Mouse (Mus musculus): Measurements from ENCODE around the gene Zbtb3. TPM values are rescaled to one million over a fixed set of nuclear protein-coding genes. Genes with fewer than 3 reads are reported as not detected.

Gene Zbtb3
- polyA plus RNA-seq, 1 experiment = 4.1 TPM

GRCm38 (mm10) chr19:8790171-8790570, 12.2 kb upstream of the Zbtb3 start:
- no peaks in the 10 kb centered on the region for H3K4me1 ChIP-seq (ENCODE audit: control insufficient read depth, insufficient read depth, low read length)
- H3K9ac ChIP-seq (ENCODE audit: low read depth, poor library complexity, severe bottlenecking) = no peak overlapping the region
- no peak overlapping the region for H3K27ac ChIP-seq (ENCODE audit: insufficient read depth, low read length)
- no peaks in the 10 kb centered on the region for H3K9me3 ChIP-seq (replicated peaks; ENCODE audit: control insufficient read depth, insufficient read depth, low read length, poor library complexity, severe bottlenecking)
- TF ChIP-seq EP300 (IDR thresholded peaks at IDR 0.05; ENCODE audit: insufficient read depth, low read depth, low read length) (no peak), POLR2A (IDR thresholded peaks at IDR 0.05; ENCODE audit: insufficient read depth, low read length) (no peak), CTCF (IDR thresholded peaks at IDR 0.05; ENCODE audit: low read depth, low read length) (no peak)
- H3K36me3 ChIP-seq (ENCODE audit: control insufficient read depth, insufficient read depth, low read length, poor library complexity, severe bottlenecking) = peaks cover 16% of the 10 kb centered on the region
- H3K27me3 ChIP-seq (ENCODE audit: control insufficient read depth, insufficient read depth, low read length, poor library complexity, severe bottlenecking) = no peaks in the 10 kb centered on the region
- no peak overlapping the region for H3K4me3 ChIP-seq (ENCODE audit: low read depth, low read length)

- Histone ChIP-seq H3K4me3 (ENCODE audit: low read depth, low read length) (peak within 1 kb of the TSS; percentile 95), H3K27me3 (ENCODE audit: control insufficient read depth, insufficient read depth, low read length, poor library complexity, severe bottlenecking) (no peaks in the 10 kb centered on the region), H3K27ac (ENCODE audit: insufficient read depth, low read length) (no peak within 1 kb of the TSS), H3K36me3 (ENCODE audit: control insufficient read depth, insufficient read depth, low read length, poor library complexity, severe bottlenecking) (peaks cover 23% of the 10 kb centered on the region), H3K9me3 (replicated peaks; ENCODE audit: control insufficient read depth, insufficient read depth, low read length, poor library complexity, severe bottlenecking) (no peaks in the 10 kb centered on the region), H3K4me1 (ENCODE audit: control insufficient read depth, insufficient read depth, low read length) (no peaks in the 10 kb centered on the region), H3K9ac (ENCODE audit: low read depth, poor library complexity, severe bottlenecking) (peak within 1 kb of the TSS; percentile 71)
- no peak for TF ChIP-seq CTCF (IDR thresholded peaks at IDR 0.05; ENCODE audit: low read depth, low read length)
- TF ChIP-seq EP300 (IDR thresholded peaks at IDR 0.05; ENCODE audit: insufficient read depth, low read depth, low read length) = no peak
- peak; percentile 91 for TF ChIP-seq POLR2A (IDR thresholded peaks at IDR 0.05; ENCODE audit: insufficient read depth, low read length)
Observed at GRCm38 (mm10) chr19:8798264-8798946, 4.0 kb upstream of the Zbtb3 start, which contains the start of gene Polr2g. TSS of gene Polr2g (minus strand) at chr19:8798577.

- no peak overlapping the region for H3K4me3 ChIP-seq (ENCODE audit: low read depth, low read length)
- peaks cover 19% of the 10 kb centered on the region for H3K36me3 ChIP-seq (ENCODE audit: control insufficient read depth, insufficient read depth, low read length, poor library complexity, severe bottlenecking)
- TF ChIP-seq CTCF (IDR thresholded peaks at IDR 0.05; ENCODE audit: low read depth, low read length) (no peak), POLR2A (IDR thresholded peaks at IDR 0.05; ENCODE audit: insufficient read depth, low read length) (no peak), EP300 (IDR thresholded peaks at IDR 0.05; ENCODE audit: insufficient read depth, low read depth, low read length) (no peak)
- peak overlapping the region; percentile 71; the same call in 1 of the 2 replicates for H3K9ac ChIP-seq (ENCODE audit: low read depth, poor library complexity, severe bottlenecking)
- H3K27ac ChIP-seq (ENCODE audit: insufficient read depth, low read length) = no peak overlapping the region
- no peaks in the 10 kb centered on the region for H3K27me3 ChIP-seq (ENCODE audit: control insufficient read depth, insufficient read depth, low read length, poor library complexity, severe bottlenecking)
- H3K9me3 ChIP-seq (replicated peaks; ENCODE audit: control insufficient read depth, insufficient read depth, low read length, poor library complexity, severe bottlenecking) = no peaks in the 10 kb centered on the region
- H3K4me1 ChIP-seq (ENCODE audit: control insufficient read depth, insufficient read depth, low read length) = no peaks in the 10 kb centered on the region
Observed at GRCm38 (mm10) chr19:8798947-8799315, 3.4 kb upstream of the Zbtb3 start.

- Histone ChIP-seq H3K9me3 (replicated peaks; ENCODE audit: control insufficient read depth, insufficient read depth, low read length, poor library complexity, severe bottlenecking) (no peaks in the 10 kb centered on the region), H3K36me3 (ENCODE audit: control insufficient read depth, insufficient read depth, low read length, poor library complexity, severe bottlenecking) (peaks cover 12% of the 10 kb centered on the region), H3K9ac (ENCODE audit: low read depth, poor library complexity, severe bottlenecking) (no peak overlapping the region; the same call in 1 of the 2 replicates), H3K27me3 (ENCODE audit: control insufficient read depth, insufficient read depth, low read length, poor library complexity, severe bottlenecking) (no peaks in the 10 kb centered on the region), H3K4me3 (ENCODE audit: low read depth, low read length) (peak overlapping the region; percentile 22), H3K4me1 (ENCODE audit: control insufficient read depth, insufficient read depth, low read length) (no peaks in the 10 kb centered on the region), H3K27ac (ENCODE audit: insufficient read depth, low read length) (peak overlapping the region; percentile 12; the same call in 1 of the 2 replicates)
- no peak for TF ChIP-seq EP300 (IDR thresholded peaks at IDR 0.05; ENCODE audit: insufficient read depth, low read depth, low read length)
- TF ChIP-seq POLR2A (IDR thresholded peaks at IDR 0.05; ENCODE audit: insufficient read depth, low read length) = no peak
- TF ChIP-seq CTCF (IDR thresholded peaks at IDR 0.05; ENCODE audit: low read depth, low read length) = no peak
Observed at GRCm38 (mm10) chr19:8803204-8803780, 937 bp downstream of the Zbtb3 start.

GRCm38 (mm10) chr19:8803879-8804660, 1.7 kb downstream of the Zbtb3 start:
- Histone ChIP-seq H3K4me1 (ENCODE audit: control insufficient read depth, insufficient read depth, low read length) (no peaks in the 10 kb centered on the region), H3K36me3 (ENCODE audit: control insufficient read depth, insufficient read depth, low read length, poor library complexity, severe bottlenecking) (peaks cover 16% of the 10 kb centered on the region), H3K4me3 (ENCODE audit: low read depth, low read length) (no peak overlapping the region), H3K9me3 (replicated peaks; ENCODE audit: control insufficient read depth, insufficient read depth, low read length, poor library complexity, severe bottlenecking) (no peaks in the 10 kb centered on the region), H3K27ac (ENCODE audit: insufficient read depth, low read length) (no peak overlapping the region), H3K9ac (ENCODE audit: low read depth, poor library complexity, severe bottlenecking) (no peak overlapping the region), H3K27me3 (ENCODE audit: control insufficient read depth, insufficient read depth, low read length, poor library complexity, severe bottlenecking) (no peaks in the 10 kb centered on the region)
- TF ChIP-seq CTCF (IDR thresholded peaks at IDR 0.05; ENCODE audit: low read depth, low read length) (no peak), POLR2A (IDR thresholded peaks at IDR 0.05; ENCODE audit: insufficient read depth, low read length) (no peak), EP300 (IDR thresholded peaks at IDR 0.05; ENCODE audit: insufficient read depth, low read depth, low read length) (no peak)
